Mouse (Mus musculus): Measurements from ENCODE around the gene 1700069L16Rik. TPM values are rescaled to one million over a fixed set of nuclear protein-coding genes. Genes with fewer than 3 reads are reported as not detected.

Gene 1700069L16Rik
- polyA plus RNA-seq (2012; rRNA removed) (not detected in 2 replicates), polyA plus RNA-seq (2014; fragmentation: Nextera tagmentation; extraction: Ambion mirVana) (not detected in 2 replicates)

DNA sequence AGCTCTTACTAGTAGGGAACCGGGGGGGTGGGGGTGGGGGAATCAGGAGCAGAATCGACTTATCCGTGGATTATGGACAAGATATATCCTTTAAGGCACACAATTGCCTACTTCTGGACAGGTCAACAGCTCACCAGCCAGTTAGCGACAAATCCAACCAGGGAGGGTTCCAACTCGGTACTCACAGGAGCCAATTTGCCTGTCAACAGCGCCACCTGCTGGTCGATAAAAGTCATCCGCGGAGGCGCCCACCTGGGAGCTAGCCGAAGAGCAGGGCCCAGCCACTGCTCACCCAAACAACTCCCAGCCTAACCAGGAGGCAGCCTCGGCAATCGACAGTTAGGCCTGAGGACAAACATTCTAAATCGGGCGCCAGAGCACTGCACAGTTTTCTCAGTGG, at the start of gene 1700069L16Rik:
1700069L16Rik (minus strand) TSS at position 327 of the 400 bp plus-strand sequence.
- Histone ChIP-seq H3K9ac (replicated peaks) (no peak within 1 kb of the TSS), H3K4me2 (ENCODE audit: low read depth) (no peak within 1 kb of the TSS), H3K9me3 (ENCODE audit: control insufficient read depth, low read length) (no peaks in the 10 kb centered on the region), H3K27me3 (ENCODE audit: control insufficient read depth, insufficient read depth, low read length) (no peaks in the 10 kb centered on the region), H3K27ac (no peak within 1 kb of the TSS), H3K4me1 (replicated peaks; ENCODE audit: control insufficient read depth in 2 of 2, insufficient read depth in 2 of 2, low read length in 1 of 2) (no peaks in the 10 kb centered on the region), H3K4me3 (ENCODE audit: insufficient read depth in 1 of 2, low read depth in 2 of 2, low read length in 2 of 2) (no peak within 1 kb of the TSS), H3K36me3 (replicated peaks; ENCODE audit: control insufficient read depth, insufficient read depth, low read depth) (no peaks in the 10 kb centered on the region)
- DNase-seq (ENCODE audit: low read depth in 3 of 3, low spot score in 3 of 3): peak; percentile 36 to 42 (median 39)
- no peak for ATAC-seq (ENCODE audit: insufficient read depth)
- WGBS (ENCODE audit: insufficient replicate concordance): 6% methylated on average over 15 of the region's 15 CpGs
- no peak for TF ChIP-seq EP300 (IDR thresholded peaks at IDR 0.05; ENCODE audit: low read depth)
- TF ChIP-seq CTCF (IDR thresholded peaks at IDR 0.05; ENCODE audit: low read depth): peak; percentile 92

DNA sequence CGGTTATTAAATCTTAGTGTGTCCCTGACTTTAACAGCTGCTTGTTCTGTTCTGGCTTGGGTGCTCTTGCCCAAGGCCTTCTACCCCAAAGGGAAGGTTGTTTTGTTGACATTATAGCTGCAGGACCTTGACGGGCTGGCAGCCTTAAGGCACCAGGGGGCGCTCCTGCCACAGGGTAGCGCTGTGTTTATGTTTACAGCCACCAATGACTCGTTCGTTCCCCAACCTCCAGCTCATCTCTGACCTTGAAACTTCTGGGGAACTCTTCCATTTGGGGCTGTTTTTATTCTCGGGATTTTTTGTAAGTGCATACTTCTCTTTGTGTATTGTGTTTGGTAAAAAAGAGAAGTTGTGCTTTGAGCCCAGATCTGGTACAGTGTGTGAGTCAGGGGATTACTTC, 49.1 kb upstream of the 1700069L16Rik start:
- peak overlapping the region; percentile 54 for H3K27ac ChIP-seq
- peak overlapping the region; percentile 80 for H3K9ac ChIP-seq (replicated peaks)
- no peaks in the 10 kb centered on the region for H3K27me3 ChIP-seq (ENCODE audit: control insufficient read depth, insufficient read depth, low read length)
- peak; percentile 77 to 82 (median 79) for DNase-seq (ENCODE audit: low read depth in 3 of 3, low spot score in 3 of 3)
- TF ChIP-seq CTCF (IDR thresholded peaks at IDR 0.05; ENCODE audit: low read depth) (peak; percentile 99), EP300 (IDR thresholded peaks at IDR 0.05; ENCODE audit: low read depth) (no peak)
- 1% methylated on average over 7 of the region's 7 CpGs for WGBS (ENCODE audit: insufficient replicate concordance)
- H3K4me3 ChIP-seq (ENCODE audit: insufficient read depth in 1 of 2, low read depth in 2 of 2, low read length in 2 of 2): peak overlapping the region; percentile 76 to 94
- no peaks in the 10 kb centered on the region for H3K9me3 ChIP-seq (ENCODE audit: control insufficient read depth, low read length)
- peak; percentile 38 for ATAC-seq (ENCODE audit: insufficient read depth)
- H3K4me1 ChIP-seq (replicated peaks; ENCODE audit: control insufficient read depth in 2 of 2, insufficient read depth in 2 of 2, low read length in 1 of 2): peaks cover 6 to 13% of the 10 kb centered on the region in 2 experiments
- peaks cover 19% of the 10 kb centered on the region for H3K36me3 ChIP-seq (replicated peaks; ENCODE audit: control insufficient read depth, insufficient read depth, low read depth)
- peak overlapping the region; percentile 96 for H3K4me2 ChIP-seq (ENCODE audit: low read depth)

DNA sequence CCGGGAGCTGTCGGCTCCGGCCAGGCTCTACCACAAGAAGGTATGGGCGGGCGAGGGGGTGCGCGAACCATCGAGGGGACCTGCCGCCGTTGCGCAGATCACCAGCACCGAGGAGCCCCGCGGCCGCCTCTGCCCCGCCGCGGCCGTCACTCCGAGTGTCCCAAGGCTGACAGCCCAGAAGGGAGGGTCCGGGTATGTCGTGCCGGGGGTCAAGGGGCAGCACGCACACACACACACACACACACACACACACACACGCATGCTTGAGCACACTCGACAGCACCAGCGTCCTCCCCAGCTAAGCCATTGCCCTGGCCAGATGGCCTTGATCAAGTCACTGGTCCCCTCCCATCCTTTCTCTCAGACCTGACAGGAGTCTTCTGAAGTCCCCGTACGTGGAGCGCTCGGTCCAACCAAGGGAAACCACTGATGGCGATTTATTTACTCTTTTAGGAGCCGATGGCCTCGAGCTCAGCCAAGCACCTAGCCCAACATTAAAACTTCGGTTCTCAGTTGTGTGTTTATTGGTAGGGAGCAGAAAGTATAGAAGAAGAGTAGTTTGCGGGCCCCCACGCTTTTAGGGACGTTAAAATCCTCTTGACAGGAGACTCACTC, 48.4 kb upstream of the 1700069L16Rik start:
- peak overlapping the region; percentile 80 for H3K9ac ChIP-seq (replicated peaks)
- TF ChIP-seq EP300 (IDR thresholded peaks at IDR 0.05; ENCODE audit: low read depth) (no peak), CTCF (IDR thresholded peaks at IDR 0.05; ENCODE audit: low read depth) (no peak)
- WGBS (ENCODE audit: insufficient replicate concordance): under 1% methylated on average over 33 of the region's 38 CpGs
- H3K4me3 ChIP-seq (ENCODE audit: insufficient read depth in 1 of 2, low read depth in 2 of 2, low read length in 2 of 2): peak overlapping the region; percentile 76 to 94
- H3K27ac ChIP-seq: peak overlapping the region; percentile 54
- no peaks in the 10 kb centered on the region for H3K9me3 ChIP-seq (ENCODE audit: control insufficient read depth, low read length)
- H3K27me3 ChIP-seq (ENCODE audit: control insufficient read depth, insufficient read depth, low read length): no peaks in the 10 kb centered on the region
- H3K36me3 ChIP-seq (replicated peaks; ENCODE audit: control insufficient read depth, insufficient read depth, low read depth): peaks cover 19% of the 10 kb centered on the region
- peak overlapping the region; percentile 96 for H3K4me2 ChIP-seq (ENCODE audit: low read depth)
- no peak for DNase-seq (ENCODE audit: low read depth in 3 of 3, low spot score in 3 of 3)
- ATAC-seq (ENCODE audit: insufficient read depth): peak; percentile 21; the same call in 1 of the 2 replicates
- peaks cover 6 to 13% of the 10 kb centered on the region in 2 experiments for H3K4me1 ChIP-seq (replicated peaks; ENCODE audit: control insufficient read depth in 2 of 2, insufficient read depth in 2 of 2, low read length in 1 of 2)

DNA sequence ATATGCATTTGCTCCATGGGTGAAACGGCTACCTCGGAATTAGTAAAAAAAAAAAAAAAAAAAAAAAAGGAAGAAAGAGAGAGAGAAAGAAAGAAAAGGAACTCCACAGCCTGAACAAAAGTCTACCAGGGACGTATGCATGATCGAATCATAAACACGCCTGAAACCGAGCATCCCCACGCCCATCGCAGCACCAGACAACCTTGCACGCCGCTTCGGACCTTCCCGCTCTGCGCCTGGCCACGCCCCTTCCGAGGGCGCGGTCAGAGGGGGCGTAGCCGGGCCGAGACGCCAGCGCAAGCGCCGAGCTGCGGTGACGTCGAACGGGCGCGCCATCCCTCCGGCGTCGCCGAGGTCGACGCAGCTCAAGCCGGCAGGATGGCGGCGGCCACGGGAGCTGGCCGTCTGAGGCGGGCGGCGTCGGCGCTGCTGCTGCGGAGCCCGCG, 47.9 kb upstream of the 1700069L16Rik start, which contains the start of the genes Sart3 and Iscu:
Sart3 (minus strand) TSS at position 61 of the 446 bp plus-strand sequence.
Iscu (plus strand) TSS at position 299 of the 446 bp plus-strand sequence.
- TF ChIP-seq CTCF (IDR thresholded peaks at IDR 0.05; ENCODE audit: low read depth) (no peak), EP300 (IDR thresholded peaks at IDR 0.05; ENCODE audit: low read depth) (no peak)
- ATAC-seq (ENCODE audit: insufficient read depth) (peak; percentile 83), DNase-seq (ENCODE audit: low read depth in 3 of 3, low spot score in 3 of 3) (peak; percentile 90 to 92 (median 91))
- Histone ChIP-seq H3K9me3 (ENCODE audit: control insufficient read depth, low read length) (no peaks in the 10 kb centered on the region), H3K27me3 (ENCODE audit: control insufficient read depth, insufficient read depth, low read length) (no peaks in the 10 kb centered on the region), H3K4me2 (ENCODE audit: low read depth) (peak within 1 kb of the TSS; percentile 96), H3K4me1 (replicated peaks; ENCODE audit: control insufficient read depth in 2 of 2, insufficient read depth in 2 of 2, low read length in 1 of 2) (peaks cover 6 to 13% of the 10 kb centered on the region in 2 experiments), H3K27ac (peak within 1 kb of the TSS; percentile 72), H3K4me3 (ENCODE audit: insufficient read depth in 1 of 2, low read depth in 2 of 2, low read length in 2 of 2) (peak within 1 kb of the TSS; percentile 76 to 94), H3K9ac (replicated peaks) (peak within 1 kb of the TSS; percentile 80), H3K36me3 (replicated peaks; ENCODE audit: control insufficient read depth, insufficient read depth, low read depth) (peaks cover 19% of the 10 kb centered on the region)
- WGBS (ENCODE audit: insufficient replicate concordance): under 1% methylated on average over 47 of the region's 49 CpGs
